Mouse (Mus musculus) bone marrow macrophage, adult 2 months (primary cell): ENCODE data around the gene Arid3b.

Experiments
- CTCF ChIP-seq: IDR thresholded peaks from 2 replicates; pipeline ENCODE4 v1.5.1; 2012; ENCODE audit warnings: low read depth, mild to moderate bottlenecking, low read length, moderate library complexity
- POLR2A ChIP-seq: IDR thresholded peaks from 2 replicates; pipeline ENCODE4 v1.6.1; 2012; ENCODE audit warnings: mild to moderate bottlenecking, low read depth, low read length, borderline replicate concordance

DNA sequence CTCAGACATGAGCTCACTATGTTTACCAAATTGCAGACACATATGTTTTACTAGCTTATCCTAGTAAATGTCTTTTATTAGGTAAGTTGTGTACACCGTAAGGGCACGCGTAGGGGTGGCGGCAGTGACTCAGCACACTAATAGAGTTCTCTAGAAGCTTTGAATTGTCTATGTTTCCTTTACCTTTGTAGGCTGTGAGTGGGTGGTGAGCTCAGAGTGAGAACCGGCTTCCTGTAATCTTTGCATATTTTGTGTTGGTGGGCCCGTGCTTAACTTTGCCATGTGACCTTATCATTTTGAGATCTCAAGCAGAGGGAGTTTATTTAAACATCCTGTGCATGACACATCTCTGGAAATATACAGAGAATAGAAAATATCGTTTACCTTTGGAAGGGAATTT, 29.9 kb upstream of the Arid3b start:
- TF ChIP-seq POLR2A (no peak), CTCF (no peak)
